Mouse (Mus musculus): ENCODE data around the gene Parp11. TPM values are rescaled to one million over a fixed set of nuclear protein-coding genes. Genes with fewer than 3 reads are reported as not detected.

The Parp11 gene
- total RNA-seq (2018; cell fraction: chromatin; rRNA removed): 100 to 1,000 TPM in 17 of 26 experiments, 10 to 100 TPM in 9; 39.8 to 421 (median 184) TPM
- 100 to 1,000 TPM in 10 of 26 experiments, 10 to 100 TPM in 16; 16.5 to 137 (median 51.7) TPM for total RNA-seq (2018; cell fraction: cytosol; rRNA removed)
- 100 to 1,000 TPM in 17 of 26 experiments, 10 to 100 TPM in 9; 38.3 to 372 (median 132) TPM for total RNA-seq (2018; cell fraction: nucleus; rRNA removed)
- polyA plus RNA-seq (2018): 18.8 to 43.8 TPM (median 22.2 TPM) in 3 replicates

DNA sequence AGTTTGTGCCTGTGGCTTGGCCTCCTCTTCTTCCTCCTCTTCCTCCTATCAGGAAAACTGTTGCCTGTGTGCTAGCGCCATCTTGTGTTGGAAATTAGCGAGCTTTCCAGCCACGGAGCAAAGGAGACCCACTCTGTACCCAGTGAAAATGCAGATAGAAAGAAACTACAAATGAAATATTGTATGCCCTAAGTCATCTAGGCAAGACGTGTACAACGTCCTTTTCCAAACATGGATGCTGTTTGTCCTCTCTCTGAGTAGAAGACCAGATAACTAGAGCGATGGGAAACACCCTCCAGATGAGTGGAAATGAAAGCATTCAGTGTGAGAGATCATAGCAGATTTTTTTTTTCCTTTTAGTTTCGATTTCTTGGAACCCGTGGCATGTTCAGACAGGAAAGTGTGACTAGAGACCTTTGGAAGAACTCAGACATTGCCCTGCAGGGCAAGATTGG lies at the start of gene Parp11:
Parp11 (plus strand) TSS at position 405 of the 455 bp plus-strand sequence.
- H3K79me2 ChIP-seq (ENCODE audit: inconsistent target): peaks cover 47% of the 10 kb centered on the region
- WGBS (ENCODE audit: missing documents): 0% methylated on average over 8 of the region's 8 CpGs
- peaks cover 22% of the 10 kb centered on the region; the same call in 1 of the 2 replicates for H3K36me3 ChIP-seq (ENCODE audit: inconsistent target)
- peak within 1 kb of the TSS; percentile 50 for H3K27ac ChIP-seq
- peak within 1 kb of the TSS; percentile 44 for H3K4me3 ChIP-seq (ENCODE audit: inconsistent target)

DNA sequence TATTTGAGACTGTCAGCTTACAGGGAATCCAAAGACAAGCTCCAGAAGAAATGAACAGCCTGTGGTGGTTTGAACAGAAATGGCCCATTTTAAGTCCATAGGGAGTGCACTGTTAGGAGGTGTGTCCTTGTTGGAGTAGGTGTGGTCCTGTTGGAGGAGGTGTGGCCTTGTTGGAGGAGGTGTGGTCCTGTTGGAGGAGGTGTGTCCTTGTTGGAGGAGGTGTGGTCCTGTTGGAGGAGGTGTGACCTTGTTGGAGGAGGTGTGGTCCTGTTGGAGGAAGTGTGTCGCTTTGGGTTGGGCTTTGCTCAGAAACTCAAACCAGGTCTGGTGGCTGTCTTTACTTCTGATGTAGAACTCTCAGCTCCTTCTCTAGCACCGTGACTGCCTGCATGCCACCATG lies 48.6 kb upstream of the Parp11 start:
- no peaks in the 10 kb centered on the region for H3K36me3 ChIP-seq (ENCODE audit: inconsistent target)
- WGBS (ENCODE audit: missing documents): 17% methylated on average over 2 of the region's 2 CpGs
- H3K79me2 ChIP-seq (ENCODE audit: inconsistent target): no peaks in the 10 kb centered on the region
- no peak overlapping the region for H3K27ac ChIP-seq
- no peak overlapping the region for H3K4me3 ChIP-seq (ENCODE audit: inconsistent target)

DNA sequence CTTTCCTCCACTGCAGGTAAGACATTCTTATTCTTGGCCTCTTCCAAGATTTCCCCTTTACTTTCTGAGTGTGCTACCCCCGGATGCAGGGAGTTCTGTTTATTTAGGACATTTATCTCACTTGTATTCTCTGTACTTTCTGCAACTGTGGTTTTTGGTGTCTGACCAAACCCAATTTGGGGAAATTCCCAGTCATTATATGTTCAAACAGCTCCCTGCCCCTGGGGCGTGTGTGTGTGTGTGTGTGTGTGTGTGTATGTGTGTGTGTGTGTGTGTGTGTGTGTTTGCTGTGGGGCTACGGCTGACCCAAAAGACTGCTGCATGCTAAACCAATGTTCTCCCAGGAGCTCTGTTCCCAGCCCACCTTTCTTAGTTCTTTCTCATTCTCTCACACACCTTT lies 45.2 kb upstream of the Parp11 start:
- no peak overlapping the region for H3K4me3 ChIP-seq (ENCODE audit: inconsistent target)
- no peaks in the 10 kb centered on the region for H3K79me2 ChIP-seq (ENCODE audit: inconsistent target)
- H3K27ac ChIP-seq: no peak overlapping the region
- H3K36me3 ChIP-seq (ENCODE audit: inconsistent target): no peaks in the 10 kb centered on the region
- WGBS (ENCODE audit: missing documents): 15% methylated on average over 2 of the region's 3 CpGs

DNA sequence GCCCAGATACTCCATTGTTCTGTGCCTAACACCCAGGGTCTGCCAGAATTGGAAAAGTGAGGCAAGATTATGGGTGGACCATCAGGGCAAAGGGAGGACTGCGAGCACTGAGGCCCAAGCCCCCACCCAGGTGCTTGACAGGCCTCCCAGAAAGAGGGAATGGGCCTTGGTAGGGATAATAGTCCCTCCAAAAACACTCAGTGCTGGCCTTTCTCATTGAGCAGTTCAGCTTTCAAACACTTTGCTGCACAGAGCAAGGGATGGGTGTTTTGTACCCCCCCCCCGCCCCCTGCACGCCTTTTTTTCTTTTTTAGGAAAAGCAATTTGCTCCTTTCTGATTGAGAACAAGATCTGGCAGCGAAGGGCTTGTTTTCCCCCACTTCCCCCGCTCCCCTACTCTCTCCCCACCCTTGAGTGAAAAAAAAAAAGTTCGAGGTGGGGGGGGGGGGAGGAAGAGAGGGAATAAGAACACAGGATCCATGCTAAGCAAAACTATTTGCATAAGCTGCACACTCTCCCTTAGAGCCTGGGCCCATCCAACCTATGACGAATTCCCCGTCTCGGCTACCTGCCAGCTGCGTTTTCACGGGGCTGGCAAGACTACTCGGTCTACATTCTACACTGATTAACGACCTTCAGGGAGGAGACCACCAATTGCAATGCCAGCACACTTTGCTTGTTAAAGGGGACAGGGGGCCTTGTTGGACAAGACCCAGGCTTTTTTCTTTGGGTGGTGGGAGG lies 42.4 kb upstream of the Parp11 start:
- no peak overlapping the region for H3K4me3 ChIP-seq (ENCODE audit: inconsistent target)
- no peaks in the 10 kb centered on the region for H3K79me2 ChIP-seq (ENCODE audit: inconsistent target)
- H3K27ac ChIP-seq: no peak overlapping the region
- 82% methylated on average over 10 of the region's 13 CpGs for WGBS (ENCODE audit: missing documents)
- no peaks in the 10 kb centered on the region for H3K36me3 ChIP-seq (ENCODE audit: inconsistent target)

DNA sequence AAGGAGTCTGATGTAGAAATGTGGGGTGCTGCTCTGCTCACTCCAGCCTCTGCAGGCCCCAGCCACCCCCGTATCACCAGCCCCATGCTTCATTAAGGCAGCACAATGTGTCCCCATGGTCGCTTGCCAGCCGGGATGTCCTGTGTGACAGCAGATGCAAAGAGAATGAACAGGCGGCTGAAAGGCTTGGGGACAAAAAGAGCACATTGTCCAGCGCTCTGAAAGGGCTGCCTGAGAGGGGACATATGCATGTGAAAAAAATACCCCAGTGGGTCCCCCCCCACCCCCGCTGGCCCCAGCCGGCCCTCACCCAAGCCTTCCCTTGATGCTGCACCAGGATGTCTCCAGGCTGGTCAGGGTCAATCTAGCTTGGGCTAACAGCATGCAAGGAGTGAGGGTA lies 41.0 kb upstream of the Parp11 start:
- no peak overlapping the region for H3K27ac ChIP-seq
- 91% methylated on average over 7 of the region's 7 CpGs for WGBS (ENCODE audit: missing documents)
- H3K79me2 ChIP-seq (ENCODE audit: inconsistent target): no peaks in the 10 kb centered on the region
- no peak overlapping the region for H3K4me3 ChIP-seq (ENCODE audit: inconsistent target)
- no peaks in the 10 kb centered on the region for H3K36me3 ChIP-seq (ENCODE audit: inconsistent target)

DNA sequence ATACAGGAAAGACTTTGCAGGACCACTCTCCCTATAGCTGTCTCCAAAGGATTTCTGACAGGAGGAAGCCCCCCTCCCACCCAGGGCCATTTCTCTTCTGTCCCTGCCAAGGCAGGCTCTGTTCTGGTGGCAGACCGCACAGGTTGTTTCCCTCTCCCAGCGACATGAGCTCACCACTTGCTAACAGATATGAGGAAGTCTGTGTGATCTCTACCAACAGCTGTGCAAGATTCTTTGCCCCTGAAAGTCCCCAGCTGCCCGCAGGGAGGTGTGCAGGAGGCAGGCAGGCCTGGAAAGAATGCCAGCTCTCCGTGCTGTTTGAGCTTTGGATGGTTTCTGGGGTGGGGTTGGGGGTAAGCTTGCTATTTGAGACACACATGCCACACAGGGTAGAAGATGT lies 38.9 kb upstream of the Parp11 start:
- no peak overlapping the region for H3K4me3 ChIP-seq (ENCODE audit: inconsistent target)
- H3K27ac ChIP-seq: no peak overlapping the region
- WGBS (ENCODE audit: missing documents): 0% methylated on average over 4 of the region's 4 CpGs
- H3K36me3 ChIP-seq (ENCODE audit: inconsistent target): no peaks in the 10 kb centered on the region
- H3K79me2 ChIP-seq (ENCODE audit: inconsistent target): no peaks in the 10 kb centered on the region

DNA sequence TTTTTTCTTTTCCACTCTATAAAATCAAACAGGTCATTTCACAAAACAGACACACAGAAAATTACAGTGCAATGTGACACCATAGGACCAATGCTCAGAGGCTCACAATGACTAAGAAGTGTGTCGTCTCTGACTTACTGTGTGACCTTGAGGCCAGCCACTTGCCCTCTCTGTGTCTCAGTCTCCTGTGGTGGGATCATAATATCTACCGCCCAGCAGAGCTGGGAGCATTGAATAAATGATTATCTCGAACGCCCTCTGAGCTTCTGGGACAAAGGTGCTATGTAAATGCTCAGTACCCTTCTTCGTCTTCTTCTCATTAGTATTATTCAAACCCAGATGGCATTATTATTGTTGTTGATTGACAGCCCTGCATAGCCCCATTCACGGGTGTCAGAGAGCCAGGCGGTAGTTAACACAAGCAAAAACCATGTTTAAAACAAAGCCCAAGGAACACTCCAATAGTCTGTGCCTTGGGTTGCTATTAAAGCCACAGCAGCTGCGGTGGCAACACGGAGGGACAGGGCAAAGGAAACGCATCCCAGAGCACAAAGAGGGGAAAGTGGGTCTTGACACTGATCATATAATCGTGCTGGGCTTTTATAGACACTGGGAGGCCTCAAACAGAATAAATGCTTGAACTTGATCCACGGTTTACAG lies 29.0 kb upstream of the Parp11 start:
- Histone ChIP-seq H3K27ac (no peak overlapping the region), H3K79me2 (ENCODE audit: inconsistent target) (no peaks in the 10 kb centered on the region), H3K4me3 (ENCODE audit: inconsistent target) (no peak overlapping the region), H3K36me3 (ENCODE audit: inconsistent target) (no peaks in the 10 kb centered on the region)
- 83% methylated on average over 12 of the region's 12 CpGs for WGBS (ENCODE audit: missing documents)

DNA sequence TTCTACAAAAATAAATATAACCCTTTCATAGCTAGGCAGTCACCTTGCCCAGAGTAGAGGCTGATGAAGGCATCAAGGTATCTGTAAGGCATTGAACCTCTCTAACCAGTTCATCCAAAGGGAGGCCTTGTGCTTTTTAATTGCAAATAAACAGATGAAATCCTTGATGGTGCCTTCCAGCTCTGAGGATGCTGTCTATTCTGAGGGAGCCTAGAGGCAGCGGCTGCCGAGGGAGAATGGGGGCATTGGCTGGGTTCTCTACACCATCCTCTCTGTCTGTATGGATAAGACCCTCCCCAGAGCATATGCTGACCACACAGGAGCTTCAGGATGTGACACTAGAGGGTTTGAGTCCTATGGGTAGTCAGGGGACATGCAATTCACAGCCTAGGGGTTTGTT lies 28.3 kb upstream of the Parp11 start:
- Histone ChIP-seq H3K79me2 (ENCODE audit: inconsistent target) (no peaks in the 10 kb centered on the region), H3K27ac (no peak overlapping the region), H3K4me3 (ENCODE audit: inconsistent target) (no peak overlapping the region), H3K36me3 (ENCODE audit: inconsistent target) (no peaks in the 10 kb centered on the region)
- WGBS (ENCODE audit: missing documents): 70% methylated on average over 2 of the region's 2 CpGs

DNA sequence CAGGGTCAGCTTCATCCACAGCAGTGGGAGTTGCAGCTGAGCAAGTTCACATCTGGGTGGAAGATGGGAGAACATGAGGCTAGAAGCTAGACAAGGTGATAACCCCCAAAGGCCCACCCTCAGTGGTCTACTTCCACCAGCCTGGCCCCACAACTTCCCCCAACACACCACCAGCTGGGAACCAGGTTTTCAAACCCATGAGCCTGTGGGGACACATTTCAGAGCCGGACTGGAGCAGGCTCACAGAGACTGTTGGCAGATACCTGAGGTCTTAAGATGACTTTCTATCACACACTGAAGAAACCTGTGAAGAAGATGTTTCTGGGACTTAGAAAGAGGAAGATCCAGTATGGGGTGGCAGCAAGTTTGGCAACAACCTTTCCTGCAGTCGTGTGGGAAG lies 26.5 kb upstream of the Parp11 start:
- no peak overlapping the region for H3K27ac ChIP-seq
- no peaks in the 10 kb centered on the region for H3K36me3 ChIP-seq (ENCODE audit: inconsistent target)
- 45% methylated on average over 2 of the region's 2 CpGs for WGBS (ENCODE audit: missing documents)
- no peaks in the 10 kb centered on the region for H3K79me2 ChIP-seq (ENCODE audit: inconsistent target)
- H3K4me3 ChIP-seq (ENCODE audit: inconsistent target): no peak overlapping the region

DNA sequence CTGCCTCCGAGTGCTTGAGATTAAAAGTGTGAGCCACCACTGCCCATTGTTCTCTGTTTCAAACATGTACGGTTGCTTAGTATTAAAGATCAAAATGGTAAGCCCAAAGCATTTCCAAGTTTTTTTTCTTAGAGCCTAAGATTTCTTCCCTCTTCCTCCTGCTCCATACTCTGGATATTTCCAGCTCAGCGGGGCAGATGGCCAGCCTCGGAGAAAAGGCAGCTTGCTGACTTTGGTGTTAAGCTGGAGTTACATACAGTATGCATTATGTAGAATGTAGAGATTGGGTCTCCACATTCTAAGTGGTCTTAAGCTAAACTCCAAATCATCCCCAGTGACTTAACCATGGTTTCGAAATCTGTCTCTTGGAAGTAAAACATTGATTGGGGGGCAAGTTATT lies 21.5 kb upstream of the Parp11 start:
- WGBS (ENCODE audit: missing documents): 86% methylated on average over 5 of the region's 5 CpGs
- no peaks in the 10 kb centered on the region for H3K36me3 ChIP-seq (ENCODE audit: inconsistent target)
- H3K4me3 ChIP-seq (ENCODE audit: inconsistent target): no peak overlapping the region
- H3K79me2 ChIP-seq (ENCODE audit: inconsistent target): no peaks in the 10 kb centered on the region
- no peak overlapping the region for H3K27ac ChIP-seq

DNA sequence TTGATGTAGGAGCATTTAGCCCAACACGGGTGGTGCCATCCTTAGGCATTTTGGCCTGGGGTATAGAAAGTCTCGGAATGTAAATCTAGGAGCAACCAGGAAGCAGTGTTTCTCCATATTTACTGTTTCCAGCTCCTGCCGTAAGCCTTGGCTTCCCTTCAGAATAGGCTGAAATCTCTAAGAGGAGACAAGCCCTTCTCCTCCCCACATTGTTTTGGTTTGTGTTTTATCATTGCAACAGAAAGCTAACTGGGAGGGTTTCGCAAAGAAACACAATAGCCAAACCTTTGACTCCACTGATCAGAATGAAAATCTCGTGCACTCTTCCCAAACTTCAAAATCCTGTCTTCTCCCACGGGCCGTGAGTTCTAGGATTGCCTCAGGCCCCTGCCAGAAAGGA lies 15.9 kb upstream of the Parp11 start:
- Histone ChIP-seq H3K27ac (no peak overlapping the region), H3K4me3 (ENCODE audit: inconsistent target) (no peak overlapping the region), H3K36me3 (ENCODE audit: inconsistent target) (no peaks in the 10 kb centered on the region), H3K79me2 (ENCODE audit: inconsistent target) (no peaks in the 10 kb centered on the region)
- 87% methylated on average over 7 of the region's 7 CpGs for WGBS (ENCODE audit: missing documents)

DNA sequence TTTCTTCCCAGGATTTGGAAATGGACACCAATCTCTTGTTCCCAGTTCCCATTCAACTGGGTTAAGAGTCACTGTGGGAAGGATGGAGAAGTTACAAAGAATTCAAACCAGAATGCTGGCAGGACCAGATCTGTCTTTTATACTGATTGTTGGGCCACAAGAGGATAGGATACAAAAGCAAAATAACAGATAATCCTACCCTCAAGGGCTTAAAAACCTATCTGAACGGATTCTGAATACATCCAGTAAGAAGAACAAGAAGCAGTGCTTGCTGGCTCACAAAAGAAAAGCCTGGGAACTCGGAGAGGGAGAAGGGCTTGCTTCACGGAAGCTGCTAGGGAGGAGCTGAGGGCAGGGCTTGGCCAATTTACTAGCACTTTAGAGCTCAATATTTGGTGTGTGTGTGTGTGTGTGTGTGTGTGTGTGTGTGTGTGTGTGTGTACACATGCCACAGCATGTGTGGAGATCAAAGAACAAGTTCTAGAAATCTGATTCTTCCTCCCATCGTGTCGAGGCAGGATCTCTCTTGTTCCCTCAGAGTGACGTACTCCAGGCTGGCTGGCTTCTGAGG lies 15.4 kb upstream of the Parp11 start:
- Histone ChIP-seq H3K79me2 (ENCODE audit: inconsistent target) (no peaks in the 10 kb centered on the region), H3K4me3 (ENCODE audit: inconsistent target) (no peak overlapping the region), H3K36me3 (ENCODE audit: inconsistent target) (no peaks in the 10 kb centered on the region), H3K27ac (no peak overlapping the region)
- WGBS (ENCODE audit: missing documents): 86% methylated on average over 6 of the region's 6 CpGs

DNA sequence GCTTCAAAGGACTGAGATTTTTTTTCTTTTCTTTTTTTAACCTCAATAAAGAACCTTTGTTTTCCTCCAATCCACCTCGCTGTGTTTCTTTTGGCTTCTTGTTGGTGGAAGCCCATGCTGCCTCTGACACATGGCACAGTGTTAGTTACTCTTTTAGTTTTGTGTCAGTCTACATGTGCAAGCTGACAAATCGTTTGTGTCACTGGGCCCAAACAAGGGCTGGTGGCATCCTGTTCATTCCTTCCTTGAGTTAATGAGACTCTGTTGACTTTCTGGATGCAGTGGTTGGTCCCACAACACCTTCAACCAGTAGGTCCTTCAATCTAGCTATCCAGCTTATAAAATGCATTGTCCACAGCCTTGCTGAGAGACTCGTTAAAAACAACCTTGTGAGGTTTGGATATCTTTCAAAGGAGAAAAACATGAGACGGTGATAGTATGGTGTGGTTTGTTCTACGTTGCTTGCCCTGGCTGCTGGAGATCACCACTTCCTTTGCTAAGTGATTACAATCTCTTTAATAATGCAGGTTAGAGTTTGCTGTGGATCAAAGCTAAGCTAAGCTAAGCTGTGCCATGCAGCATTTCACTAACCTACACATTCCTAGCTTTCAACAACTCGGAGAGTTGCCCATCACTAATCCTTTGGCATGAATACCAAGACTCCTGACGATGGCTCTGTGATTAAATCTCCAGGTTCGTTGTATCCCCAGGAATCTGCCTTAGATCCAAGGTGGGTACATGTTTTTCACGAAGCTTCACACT lies 12.6 kb upstream of the Parp11 start:
- 54% methylated on average over 8 of the region's 9 CpGs for WGBS (ENCODE audit: missing documents)
- Histone ChIP-seq H3K36me3 (ENCODE audit: inconsistent target) (no peaks in the 10 kb centered on the region), H3K79me2 (ENCODE audit: inconsistent target) (no peaks in the 10 kb centered on the region), H3K4me3 (ENCODE audit: inconsistent target) (no peak overlapping the region), H3K27ac (no peak overlapping the region)

DNA sequence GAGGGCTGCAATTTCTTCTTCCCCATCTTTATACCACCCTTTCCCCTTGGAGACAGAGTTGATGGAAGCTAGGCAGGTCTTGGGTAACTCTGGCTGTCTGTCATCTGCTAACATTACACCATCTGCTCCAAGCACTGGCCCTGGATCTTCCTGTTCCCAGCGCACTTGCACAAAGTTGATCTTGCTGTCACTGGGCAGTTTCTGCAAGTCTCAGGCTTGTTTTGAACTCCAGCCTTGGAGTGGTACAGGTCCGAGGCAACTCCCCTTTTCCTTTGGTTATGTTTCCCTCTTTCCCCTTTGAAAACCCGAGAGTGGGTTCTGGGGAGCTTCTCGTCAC lies 12.0 kb upstream of the Parp11 start:
- 84% methylated on average over 4 of the region's 4 CpGs for WGBS (ENCODE audit: missing documents)
- H3K79me2 ChIP-seq (ENCODE audit: inconsistent target): no peaks in the 10 kb centered on the region
- no peak overlapping the region for H3K4me3 ChIP-seq (ENCODE audit: inconsistent target)
- no peaks in the 10 kb centered on the region for H3K36me3 ChIP-seq (ENCODE audit: inconsistent target)
- no peak overlapping the region for H3K27ac ChIP-seq
